Mouse (Mus musculus) G1E (cell line): ENCODE data around the gene Gtf2f2.

Experiments used
- CTCF ChIP-seq: IDR thresholded peaks from 2 replicates; pipeline ENCODE4 v1.5.1; 2012; ENCODE audit warnings: low read depth, low read length, inconsistent platforms, mixed read lengths
- GATA1 ChIP-seq: IDR thresholded peaks from 2 replicates; pipeline ENCODE4 v1.6.1; 2012; ENCODE audit warnings: borderline replicate concordance, low read length, inconsistent platforms, mixed read lengths

DNA sequence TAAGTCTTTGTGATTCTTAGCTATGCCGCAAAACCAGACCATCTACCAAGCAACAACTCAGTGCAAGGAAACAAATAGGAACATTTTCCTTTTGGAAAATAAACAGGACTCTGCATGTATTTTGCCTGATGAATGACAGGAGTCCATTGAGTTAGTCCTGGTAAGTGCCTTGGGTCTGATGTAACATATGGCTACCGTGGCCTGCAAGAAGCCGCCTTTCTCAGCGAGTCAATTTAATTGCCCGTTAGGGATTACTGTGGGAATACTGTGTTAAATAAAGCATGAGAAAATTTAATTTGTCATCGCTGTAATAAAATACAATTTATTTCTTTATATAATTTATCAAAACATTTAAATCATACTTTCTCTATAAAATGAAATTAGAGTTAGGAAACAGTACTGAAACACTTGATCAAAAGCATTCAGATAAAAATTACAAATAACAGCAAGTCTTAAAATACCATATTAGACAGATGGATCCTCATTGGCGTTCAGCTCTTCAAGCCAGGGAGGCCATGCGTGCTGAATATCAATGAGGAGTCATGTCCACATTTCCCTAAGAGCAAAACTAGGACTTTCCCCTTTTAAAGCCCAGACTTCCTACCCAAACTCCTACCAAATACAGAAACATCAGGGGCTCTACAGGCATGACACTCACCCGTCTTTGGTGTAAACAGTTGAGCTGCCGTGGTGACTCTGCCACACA lies 7.3 kb upstream of the Gtf2f2 start:
- TF ChIP-seq CTCF (no peak), GATA1 (no peak)
